Mouse (Mus musculus) brain, adult 2 months (tissue): ENCODE measurements at regions not wholly inside any gene's neighbourhood (a gene's known extent, or its start where the extent isn't known, plus 50 kb on each side); places are given as distances from the start of the nearest gene placed in this dataset.

Experiments
- DNase-seq: peaks from one replicate; pipeline ENCODE4 v3.0.0; 2011; ENCODE audit warnings: low read depth, low spot score

DNA sequence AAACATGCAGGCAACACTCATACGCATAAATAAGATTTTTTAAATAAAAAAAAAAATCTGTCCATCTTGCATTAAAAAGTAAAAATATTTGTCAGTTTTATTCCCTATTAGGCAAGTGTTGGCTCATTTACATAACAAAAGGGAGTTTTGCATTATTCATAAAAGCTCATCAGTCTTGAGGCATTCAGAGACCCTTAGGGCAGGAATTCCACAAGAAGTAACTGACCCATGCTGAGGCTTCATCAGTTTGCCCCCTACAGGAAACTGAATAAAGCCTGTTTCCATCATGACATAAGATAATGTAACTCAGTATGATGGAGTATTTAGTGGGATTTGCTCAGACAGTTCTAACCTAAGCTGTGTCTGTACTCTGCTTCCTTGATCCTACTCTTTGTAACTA, 81.2 kb upstream of the Mms22l start:
- DNase-seq: no peak

DNA sequence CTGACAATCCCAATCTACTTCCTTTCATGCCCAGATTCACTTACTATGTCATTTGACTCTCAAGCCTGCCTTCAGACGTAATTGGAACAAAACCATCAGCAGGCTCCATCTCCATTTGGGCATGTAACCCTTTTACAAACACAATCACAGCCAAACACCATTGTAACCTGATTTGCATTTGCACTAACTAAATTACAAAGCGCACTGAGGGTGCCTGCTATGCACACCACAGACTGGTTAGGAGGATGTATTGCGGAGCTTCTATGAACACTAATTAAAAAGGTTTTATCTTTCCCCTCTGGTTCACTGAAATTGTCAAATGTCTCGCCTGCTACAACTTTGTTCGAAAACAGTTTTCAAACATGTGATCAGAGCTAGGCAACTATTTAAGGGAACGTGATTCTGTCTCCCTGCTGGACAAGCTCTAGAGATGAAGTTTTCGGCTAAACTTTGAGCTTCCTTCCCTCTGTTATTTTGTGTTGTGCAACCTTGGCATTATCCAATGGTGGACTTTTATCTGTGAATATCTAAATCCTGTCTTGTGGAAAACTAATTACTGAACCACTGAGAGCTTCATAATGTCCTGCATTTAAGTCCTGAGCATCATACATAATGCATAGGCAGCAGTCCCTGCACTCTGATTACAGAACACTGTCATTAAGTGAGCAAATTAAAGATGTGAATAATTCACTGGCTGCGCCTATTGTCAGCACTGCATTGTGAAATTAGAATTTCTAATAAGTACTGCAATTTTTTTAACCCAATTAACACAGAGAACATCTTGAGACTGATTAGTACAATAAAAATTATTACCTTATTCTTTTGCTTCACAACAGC, 66.9 kb upstream of the Mms22l start:
- peak; percentile 6 for DNase-seq

DNA sequence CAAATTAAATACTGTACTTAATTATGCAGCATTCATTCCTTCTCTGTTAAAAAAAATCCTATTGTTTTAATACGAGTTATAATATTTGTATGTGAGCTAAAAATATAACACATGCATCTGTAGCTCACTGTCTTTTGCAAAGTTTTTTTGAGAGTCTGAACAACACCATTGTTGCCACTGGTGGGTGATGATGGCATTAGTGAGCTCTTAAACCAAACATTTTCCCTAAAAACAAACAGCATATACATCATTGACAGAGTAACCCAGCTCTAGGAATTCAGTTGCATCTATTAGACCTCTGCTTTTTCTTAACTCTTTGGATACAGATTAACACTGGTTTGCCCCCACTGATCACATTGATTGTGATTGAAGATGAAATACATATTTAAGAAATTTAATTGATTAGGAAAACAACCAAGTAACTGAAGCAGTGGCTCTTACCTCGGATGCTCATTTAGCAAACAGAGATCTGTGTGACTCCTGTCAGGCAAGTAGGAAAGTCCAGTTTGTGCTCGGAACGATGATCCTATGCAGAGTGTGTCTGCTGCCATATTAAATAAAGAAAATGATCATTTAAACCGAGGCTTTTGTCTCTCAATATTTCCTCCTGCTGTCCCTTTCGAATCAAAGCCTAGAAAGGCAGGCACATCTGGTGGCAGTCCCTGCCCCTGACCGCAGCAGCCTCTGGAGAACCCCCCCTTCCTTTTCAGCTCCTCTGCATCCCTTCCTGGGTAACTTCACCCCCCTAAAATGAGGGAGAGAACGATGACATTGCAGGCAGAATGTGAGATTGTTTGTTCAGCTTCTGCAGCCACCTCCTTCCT, 66.1 kb upstream of the Mms22l start:
- DNase-seq: no peak

DNA sequence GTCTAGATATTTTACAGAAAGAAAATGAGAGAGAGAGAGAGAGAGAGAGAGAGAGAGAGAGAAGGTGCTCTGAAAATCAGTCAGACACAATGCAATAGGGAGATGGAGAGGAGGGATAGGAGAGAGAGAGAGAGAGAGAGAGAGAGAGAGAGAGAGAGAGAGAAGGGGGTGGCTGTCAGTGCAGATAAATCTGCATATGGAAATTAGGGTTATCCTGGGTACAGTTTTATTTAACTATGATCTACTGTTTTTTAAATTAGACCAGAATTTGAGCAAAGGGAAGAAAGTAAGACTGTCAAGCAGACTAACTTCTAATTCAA, 65.5 kb upstream of the Mms22l start:
- peak; percentile 9 for DNase-seq

DNA sequence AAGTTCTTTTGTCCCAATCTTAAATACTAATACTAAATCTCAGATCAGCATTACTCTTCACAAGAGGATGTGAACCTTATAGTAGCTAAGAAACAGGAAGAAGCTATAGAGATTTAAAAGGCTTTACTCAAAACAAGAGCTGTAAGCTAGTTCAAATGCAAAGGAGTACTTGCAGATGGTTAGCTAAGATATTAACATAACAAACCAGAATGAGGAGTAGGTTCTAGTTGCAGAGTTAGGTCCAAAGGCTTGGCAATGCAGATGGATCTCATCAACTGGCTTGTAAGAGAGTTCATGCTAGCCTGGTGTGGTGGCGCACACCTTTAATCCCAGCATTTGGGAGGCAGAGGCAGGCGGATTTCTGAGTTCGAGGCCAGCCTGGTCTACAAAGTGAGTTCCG, 59.0 kb upstream of the Mms22l start:
- DNase-seq: no peak
